Comparison of ENCODE assay signal across 19 mouse cellular contexts in the genomic region with DNA sequence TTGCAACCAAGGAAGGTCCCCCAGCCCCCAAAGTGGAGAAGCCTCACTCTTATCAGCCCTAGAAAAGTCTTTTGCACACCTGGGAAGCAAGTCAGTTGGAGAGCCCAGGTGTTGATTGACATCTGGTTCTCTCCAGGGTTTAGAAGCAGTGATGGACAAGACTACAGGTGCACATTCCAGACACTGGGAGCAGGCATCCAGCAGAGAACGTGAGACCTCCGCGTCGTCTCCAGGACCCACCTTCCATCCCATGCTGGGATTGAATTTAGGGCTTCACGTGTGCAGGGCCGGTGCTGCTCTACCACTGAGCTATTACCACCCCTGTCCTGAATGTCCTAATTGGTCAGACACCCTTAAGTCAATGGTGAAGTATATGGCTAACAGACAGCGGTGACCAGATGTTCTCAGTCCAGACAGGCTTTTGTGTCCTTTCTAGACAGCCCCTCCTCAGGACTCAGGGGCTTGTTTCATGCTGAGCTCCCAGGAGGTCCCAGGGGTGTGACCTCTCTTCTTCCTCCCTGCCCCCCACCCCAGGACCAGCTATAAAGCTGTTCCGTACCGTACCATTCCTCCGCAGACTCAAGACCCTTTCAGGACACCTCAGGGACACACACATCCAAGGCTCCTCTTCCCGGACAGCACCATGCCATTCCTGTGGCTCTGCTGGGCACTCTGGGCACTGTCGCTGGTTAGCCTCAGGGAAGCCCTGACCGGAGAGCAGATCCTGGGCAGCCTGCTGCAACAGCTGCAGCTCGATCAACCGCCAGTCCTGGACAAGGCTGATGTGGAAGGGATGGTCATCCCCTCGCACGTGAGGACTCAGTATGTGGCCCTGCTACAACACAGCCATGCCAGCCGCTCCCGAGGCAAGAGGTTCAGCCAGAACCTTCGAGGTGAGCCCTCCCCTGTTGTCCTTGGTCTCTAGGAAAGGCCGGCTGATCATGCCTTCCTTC. TPM values are rescaled to one million over a fixed set of nuclear protein-coding genes. Genes with fewer than 3 reads are reported as not detected.
DNase-seq lines count a peak whose midpoint lies in the region; ATAC-seq and TF ChIP-seq lines count a peak whose summit lies in the region.
"Had no signal": no experiment of that assay in that cellular context is flagged by ENCODE, and none has a peak within 500 bp of the region (broad histone marks: within the 10 kb centered on the region; RNA-seq: fewer than 3 reads in every experiment).

Lefty1 (plus strand) TSS at position 556 of the 953 bp plus-strand sequence.

- 51% methylated on average over 21 of the region's 21 CpGs for WGBS in intestine, postnatal 0 days
- 34% methylated on average over 21 of the region's 21 CpGs for WGBS in intestine, embryonic 16.5 days
- 91% methylated on average over 21 of the region's 21 CpGs for WGBS in spleen, adult 2 months
- WGBS in stomach, embryonic 15.5 days, result 30% methylated on average over 21 of the region's 21 CpGs

- 0 out of 2 replicates have a peak, but pooled peaks cover 9% of the 10 kb centered on the region for H3K27me3 ChIP-seq in intestine, postnatal 0 days (replicated peaks; ENCODE audit: control insufficient read depth, insufficient read depth, low read length)
- H3K27me3 ChIP-seq in intestine, embryonic 16.5 days (replicated peaks; ENCODE audit: control insufficient read depth, insufficient read depth, low read length), result peaks cover 8% of the 10 kb centered on the region; the same call in 1 of the 2 replicates
- no peaks in the 10 kb centered on the region for H3K27me3 ChIP-seq in spleen, adult 2 months (ENCODE audit: control insufficient read depth, insufficient read depth, low read length)
- peaks cover 21% of the 10 kb centered on the region for H3K27me3 ChIP-seq in stomach, embryonic 15.5 days (replicated peaks)

- H3K9me3 ChIP-seq in intestine, postnatal 0 days (ENCODE audit: control insufficient read depth), result no peaks in the 10 kb centered on the region
- H3K9me3 ChIP-seq in intestine, embryonic 16.5 days (ENCODE audit: control insufficient read depth, low read length), result no peaks in the 10 kb centered on the region
- H3K9me3 ChIP-seq in stomach, embryonic 15.5 days, result no peaks in the 10 kb centered on the region
- H3K9me3 ChIP-seq: forebrain, embryonic 13.5 days; kidney, embryonic 15.5 days; limb, embryonic 12.5 days had no signal

- TF ChIP-seq POLR2A in spleen, adult 2 months (IDR thresholded peaks at IDR 0.05; ENCODE audit: low read depth, low read length), result no peak

- no peaks in the 10 kb centered on the region for H3K36me3 ChIP-seq in intestine, postnatal 0 days (ENCODE audit: control insufficient read depth, insufficient read depth)
- no peaks in the 10 kb centered on the region for H3K36me3 ChIP-seq in intestine, embryonic 16.5 days (ENCODE audit: control insufficient read depth, insufficient read depth, low read length)
- H3K36me3 ChIP-seq in spleen, adult 2 months (ENCODE audit: control insufficient read depth, insufficient read depth, low read length), result no peaks in the 10 kb centered on the region
- no peaks in the 10 kb centered on the region for H3K36me3 ChIP-seq in stomach, embryonic 15.5 days
- H3K36me3 ChIP-seq: kidney, embryonic 15.5 days; limb, embryonic 12.5 days had no signal

- 0 out of 2 replicates have a peak, but pooled peaks have one; percentile 11 for TF ChIP-seq CTCF in intestine, postnatal 0 days (IDR thresholded peaks at IDR 0.05; ENCODE audit: low read depth)
- TF ChIP-seq CTCF in spleen, adult 2 months (IDR thresholded peaks at IDR 0.05; ENCODE audit: extremely low read depth, insufficient read depth, insufficient read length, insufficient replicate concordance), result no peak

- H3K4me1 ChIP-seq in intestine, postnatal 0 days (replicated peaks; ENCODE audit: control insufficient read depth, insufficient read depth, low read length), result 0 out of 2 replicates have a peak, but pooled peaks cover 3% of the 10 kb centered on the region
- peaks cover 3% of the 10 kb centered on the region; the same call in 1 of the 2 replicates for H3K4me1 ChIP-seq in intestine, embryonic 16.5 days (ENCODE audit: control insufficient read depth, insufficient read depth, low read length)
- H3K4me1 ChIP-seq in spleen, adult 2 months (ENCODE audit: control insufficient read depth, insufficient read depth, insufficient read length), result no peaks in the 10 kb centered on the region; the same call in 1 of the 2 replicates
- H3K4me1 ChIP-seq in stomach, embryonic 15.5 days, result peaks cover 3% of the 10 kb centered on the region; the same call in 1 of the 2 replicates
- H3K4me1 ChIP-seq: kidney, embryonic 15.5 days had no signal

- H3K9ac ChIP-seq in intestine, postnatal 0 days (ENCODE audit: low read depth, low read length), result no peak within 1 kb of the TSS
- no peak within 1 kb of the TSS; the same call in 1 of the 2 replicates for H3K9ac ChIP-seq in intestine, embryonic 16.5 days (ENCODE audit: low read depth, low read length)
- H3K9ac ChIP-seq in stomach, embryonic 15.5 days, result no peak within 1 kb of the TSS
- H3K9ac ChIP-seq: forebrain, embryonic 13.5 days; kidney, embryonic 15.5 days; limb, embryonic 12.5 days had no signal

- H3K4me3 ChIP-seq in intestine, postnatal 0 days (ENCODE audit: low read depth, low read length), result no peak within 1 kb of the TSS
- no peak within 1 kb of the TSS for H3K4me3 ChIP-seq in intestine, embryonic 16.5 days (ENCODE audit: low read length)
- no peak within 1 kb of the TSS for H3K4me3 ChIP-seq in spleen, adult 2 months (ENCODE audit: extremely low read depth, insufficient read depth, insufficient read length)
- no peak within 1 kb of the TSS for H3K4me3 ChIP-seq in stomach, embryonic 15.5 days (replicated peaks)
- H3K4me3 ChIP-seq: forebrain, embryonic 13.5 days had no signal

- no peak for DNase-seq in spleen, adult 2 months (ENCODE audit: low read depth in 1 of 2, low spot score in 2 of 2)
- DNase-seq in spleen, adult 12 weeks (ENCODE audit: low spot score), result no peak
- peak; percentile 54 for DNase-seq in ZHBTc4 (ENCODE audit: low read depth, low spot score)
- no peak for DNase-seq in natural killer cell, adult 2 months (ENCODE audit: low spot score in 2 of 2)
- no peak for DNase-seq in MN1 (ENCODE audit: low spot score)
- DNase-seq: cerebellum, postnatal 25 days; gastrocnemius, postnatal 25 days; heart, postnatal 4 days; midbrain, embryonic 14.5 days; right cerebral cortex, postnatal 25 days; thymus, postnatal 4 days had no signal

- H3K27ac ChIP-seq in intestine, postnatal 0 days (ENCODE audit: low read depth, low read length), result no peak within 1 kb of the TSS
- no peak within 1 kb of the TSS for H3K27ac ChIP-seq in intestine, embryonic 16.5 days (ENCODE audit: low read length)
- no peak within 1 kb of the TSS for H3K27ac ChIP-seq in spleen, adult 2 months (ENCODE audit: insufficient read depth, low read length)
- H3K27ac ChIP-seq in stomach, embryonic 15.5 days, result no peak within 1 kb of the TSS
- H3K27ac ChIP-seq: forebrain, embryonic 13.5 days; kidney, embryonic 15.5 days; limb, embryonic 12.5 days had no signal

- no peak within 1 kb of the TSS for H3K4me2 ChIP-seq in intestine, postnatal 0 days (replicated peaks; ENCODE audit: low read depth)
- no peak within 1 kb of the TSS for H3K4me2 ChIP-seq in intestine, embryonic 16.5 days (ENCODE audit: low read depth, low read length)
- H3K4me2 ChIP-seq in stomach, embryonic 15.5 days, result peak within 1 kb of the TSS; percentile 62; the same call in 1 of the 2 replicates
- H3K4me2 ChIP-seq: forebrain, embryonic 13.5 days had no signal

- no peak for ATAC-seq in intestine, postnatal 0 days
- ATAC-seq in intestine, embryonic 16.5 days, result no peak
- ATAC-seq in stomach, embryonic 15.5 days (ENCODE audit: insufficient read depth, low FRiP score, low read depth), result no peak; the same call in 1 of the 2 replicates
- ATAC-seq: CD4-positive, CD25-positive, alpha-beta regulatory T cell, adult 4 months; forebrain, embryonic 13.5 days; inflammation-experienced regulatory T-cells, adult 6 months had no signal

RNA-seq across cellular contexts. Expression of gene Lefty1, which starts in this region (rescaled TPM):
- 0.90 and 1.3 TPM in 2 replicates for polyA plus RNA-seq in intestine, postnatal 0 days (2015; fragmentation: Nextera tagmentation; extraction: Ambion mirVana)
- 1.8 and 2.0 TPM in 2 replicates for polyA plus RNA-seq in intestine, embryonic 16.5 days (2015; fragmentation: Nextera tagmentation; extraction: Ambion mirVana)
- polyA plus RNA-seq in spleen, adult 2 months (2012; rRNA removed), result 10.9 and 16.8 TPM in 2 replicates
- 3.2 and 3.7 TPM in 2 replicates for polyA plus RNA-seq in stomach, embryonic 15.5 days (2015; fragmentation: Nextera tagmentation; extraction: Ambion mirVana)
- polyA plus RNA-seq: CD4-positive, CD25-positive, alpha-beta regulatory T cell, adult 4 months; forebrain, embryonic 13.5 days; inflammation-experienced regulatory T-cells, adult 6 months had no signal
